Mouse (Mus musculus): Measurements from ENCODE around the gene Sepsecs. TPM values are rescaled to one million over a fixed set of nuclear protein-coding genes. Genes with fewer than 3 reads are reported as not detected.
A peak's percentile ranks its signal among the peaks of the same experiment; 100 is the strongest.

Sepsecs gene
- polyA plus RNA-seq, 1 experiment from 2014 or later: 8.0 TPM

- H3K27me3 ChIP-seq (replicated peaks): no peaks in the 10 kb centered on the region
- H3K36me3 ChIP-seq (replicated peaks): no peaks in the 10 kb centered on the region
- peak overlapping the region; percentile 80 for H3K4me2 ChIP-seq
- peak overlapping the region; percentile 80 for H3K27ac ChIP-seq
- H3K9me3 ChIP-seq: no peaks in the 10 kb centered on the region
- peak overlapping the region; percentile 43 for H3K4me3 ChIP-seq
- H3K4me1 ChIP-seq: peaks cover 26% of the 10 kb centered on the region
- ATAC-seq (replicated peaks): peak; percentile 86
- H3K9ac ChIP-seq: peak overlapping the region; percentile 32
- under 1% methylated on average over 41 of the region's 41 CpGs for WGBS
These were observed 50.9 kb downstream of the Sepsecs start for GRCm38 (mm10) chr5:52618348-52619270.

- Histone ChIP-seq H3K4me3 (peak overlapping the region; percentile 43; the same call in 1 of the 2 replicates), H3K9ac (no peak overlapping the region; the same call in 1 of the 2 replicates), H3K36me3 (replicated peaks) (no peaks in the 10 kb centered on the region), H3K27me3 (replicated peaks) (no peaks in the 10 kb centered on the region), H3K4me1 (peaks cover 26% of the 10 kb centered on the region), H3K27ac (peak overlapping the region; percentile 80), H3K9me3 (no peaks in the 10 kb centered on the region), H3K4me2 (peak overlapping the region; percentile 80)
- peak; percentile 59 for ATAC-seq (replicated peaks)
- 25% methylated on average over 9 of the region's 9 CpGs for WGBS
These were observed 51.7 kb downstream of the Sepsecs start for GRCm38 (mm10) chr5:52617711-52618347.

- Histone ChIP-seq H3K4me1 (peaks cover 26% of the 10 kb centered on the region), H3K27me3 (replicated peaks) (no peaks in the 10 kb centered on the region), H3K4me3 (no peak overlapping the region), H3K27ac (0 out of 2 replicates have a peak overlapping the region, but pooled peaks have one; percentile 7), H3K9me3 (no peaks in the 10 kb centered on the region), H3K36me3 (replicated peaks) (no peaks in the 10 kb centered on the region), H3K9ac (no peak overlapping the region), H3K4me2 (no peak overlapping the region)
- no peak for ATAC-seq (replicated peaks)
- WGBS: 39% methylated on average over 2 of the region's 2 CpGs
These were observed 53.0 kb downstream of the Sepsecs start for GRCm38 (mm10) chr5:52616549-52616948.

- 56% methylated on average over 9 of the region's 9 CpGs for WGBS
- Histone ChIP-seq H3K4me2 (no peak overlapping the region), H3K27me3 (replicated peaks) (no peaks in the 10 kb centered on the region), H3K36me3 (replicated peaks) (no peaks in the 10 kb centered on the region), H3K27ac (no peak overlapping the region), H3K9ac (no peak overlapping the region), H3K9me3 (no peaks in the 10 kb centered on the region), H3K4me1 (peaks cover 26% of the 10 kb centered on the region), H3K4me3 (no peak overlapping the region)
- no peak for ATAC-seq (replicated peaks)
These were observed 54.1 kb downstream of the Sepsecs start for GRCm38 (mm10) chr5:52615421-52615820.

GRCm38 (mm10) chr5:52614686-52615085 lies 54.8 kb downstream of the Sepsecs start:
- Histone ChIP-seq H3K4me3 (no peak overlapping the region), H3K9ac (no peak overlapping the region), H3K4me2 (no peak overlapping the region), H3K9me3 (no peaks in the 10 kb centered on the region), H3K27ac (no peak overlapping the region), H3K4me1 (peaks cover 26% of the 10 kb centered on the region), H3K27me3 (replicated peaks) (no peaks in the 10 kb centered on the region), H3K36me3 (replicated peaks) (no peaks in the 10 kb centered on the region)
- WGBS: 81% methylated on average over 4 of the region's 4 CpGs
- no peak for ATAC-seq (replicated peaks)

- H3K4me3 ChIP-seq: no peak overlapping the region
- no peak overlapping the region for H3K4me2 ChIP-seq
- H3K9me3 ChIP-seq: no peaks in the 10 kb centered on the region
- WGBS: 91% methylated on average over 8 of the region's 8 CpGs
- H3K27me3 ChIP-seq (replicated peaks): no peaks in the 10 kb centered on the region
- H3K4me1 ChIP-seq: peaks cover 11% of the 10 kb centered on the region
- no peak overlapping the region for H3K27ac ChIP-seq
- ATAC-seq (replicated peaks): no peak
- H3K9ac ChIP-seq: no peak overlapping the region
- H3K36me3 ChIP-seq (replicated peaks): no peaks in the 10 kb centered on the region
These were observed 56.7 kb downstream of the Sepsecs start for GRCm38 (mm10) chr5:52612776-52613175.

GRCm38 (mm10) chr5:52611315-52611895 lies 58.1 kb downstream of the Sepsecs start:
- no peak overlapping the region for H3K4me2 ChIP-seq
- 73% methylated on average over 10 of the region's 10 CpGs for whole genome bisulfite sequencing
- no peak for ATAC-seq (replicated peaks)

GRCm38 (mm10) chr5:52610306-52610705 lies 59.2 kb downstream of the Sepsecs start:
- Histone ChIP-seq H3K9ac (no peak overlapping the region), H3K9me3 (no peaks in the 10 kb centered on the region), H3K4me2 (no peak overlapping the region), H3K27ac (no peak overlapping the region), H3K4me3 (no peak overlapping the region), H3K27me3 (replicated peaks) (no peaks in the 10 kb centered on the region), H3K36me3 (replicated peaks) (no peaks in the 10 kb centered on the region), H3K4me1 (no peaks in the 10 kb centered on the region)
- ATAC-seq (replicated peaks): no peak
- WGBS: 38% methylated on average over 4 of the region's 4 CpGs

More at GRCm38 (mm10) chr5:52611315-52611895, 58.1 kb downstream of the Sepsecs start:
- Histone ChIP-seq H3K9ac (no peak overlapping the region), H3K27ac (no peak overlapping the region), H3K4me3 (no peak overlapping the region), H3K4me1 (no peaks in the 10 kb centered on the region), H3K27me3 (replicated peaks) (no peaks in the 10 kb centered on the region), H3K36me3 (replicated peaks) (no peaks in the 10 kb centered on the region), H3K9me3 (no peaks in the 10 kb centered on the region)

GRCm38 (mm10) chr5:52609672-52610071 lies 59.8 kb downstream of the Sepsecs start:
- H3K27me3 ChIP-seq (replicated peaks): no peaks in the 10 kb centered on the region
- H3K9ac ChIP-seq: no peak overlapping the region
- no peaks in the 10 kb centered on the region for H3K4me1 ChIP-seq
- no peak overlapping the region for H3K27ac ChIP-seq
- H3K36me3 ChIP-seq (replicated peaks): no peaks in the 10 kb centered on the region
- H3K9me3 ChIP-seq: no peaks in the 10 kb centered on the region
- no peak overlapping the region for H3K4me3 ChIP-seq
- no peak for ATAC-seq (replicated peaks)
- H3K4me2 ChIP-seq: no peak overlapping the region
- WGBS: 81% methylated on average over 10 of the region's 10 CpGs

GRCm38 (mm10) chr5:52604582-52605041 lies 64.9 kb downstream of the Sepsecs start:
- Histone ChIP-seq H3K9me3 (no peaks in the 10 kb centered on the region), H3K27ac (no peak overlapping the region), H3K27me3 (replicated peaks) (no peaks in the 10 kb centered on the region), H3K4me3 (no peak overlapping the region), H3K4me1 (no peaks in the 10 kb centered on the region), H3K9ac (no peak overlapping the region), H3K4me2 (no peak overlapping the region), H3K36me3 (replicated peaks) (no peaks in the 10 kb centered on the region)
- 44% methylated on average over 6 of the region's 6 CpGs for WGBS
- ATAC-seq (replicated peaks): no peak

GRCm38 (mm10) chr5:52590612-52591011 lies 78.9 kb downstream of the Sepsecs start:
- no peak overlapping the region for H3K9ac ChIP-seq
- no peaks in the 10 kb centered on the region for H3K27me3 ChIP-seq (replicated peaks)
- no peak overlapping the region for H3K4me3 ChIP-seq
- H3K36me3 ChIP-seq (replicated peaks): no peaks in the 10 kb centered on the region
- no peak overlapping the region for H3K4me2 ChIP-seq
- 90% methylated on average over 9 of the region's 9 CpGs for WGBS
- H3K27ac ChIP-seq: no peak overlapping the region
- no peak for ATAC-seq (replicated peaks)
- no peaks in the 10 kb centered on the region for H3K9me3 ChIP-seq
- no peaks in the 10 kb centered on the region for H3K4me1 ChIP-seq

Measured in midbrain, embryonic 15.5 days (tissue).